ENCODE assay signal across 8 mouse cellular contexts in genomic region chr6:86594636-86595035, GRCm38 (mm10). TPM values are rescaled to one million over a fixed set of nuclear protein-coding genes. Genes with fewer than 3 reads are reported as not detected.
DNase-seq lines count a peak whose midpoint lies in the region; ATAC-seq and TF ChIP-seq lines count a peak whose summit lies in the region.

No protein-coding gene starts in this region.

- no peak for ATAC-seq in limb, embryonic 11.5 days (ENCODE audit: insufficient number of reproducible peaks, low FRiP score, low TSS enrichment, low read depth)
- no peak for ATAC-seq in midbrain, embryonic 14.5 days (ENCODE audit: low FRiP score, low TSS enrichment)

- H3K27ac ChIP-seq in hindbrain, embryonic 10.5 days, result no peak overlapping the region
- H3K27ac ChIP-seq in limb, embryonic 11.5 days (replicated peaks; ENCODE audit: low read depth, low read length), result no peak overlapping the region
- no peak overlapping the region for H3K27ac ChIP-seq in midbrain, embryonic 14.5 days (replicated peaks; ENCODE audit: low read depth, low read length)
- no peak overlapping the region for H3K27ac ChIP-seq in left cerebral cortex, adult 2 months

- H3K4me1 ChIP-seq in hindbrain, embryonic 10.5 days (replicated peaks), result peaks cover 4% of the 10 kb centered on the region; the same call in 1 of the 2 replicates
- H3K4me1 ChIP-seq in limb, embryonic 11.5 days (ENCODE audit: control insufficient read depth, insufficient read depth, low read length), result no peaks in the 10 kb centered on the region
- H3K4me1 ChIP-seq in midbrain, embryonic 14.5 days (ENCODE audit: control insufficient read depth, insufficient read depth, low read length), result no peaks in the 10 kb centered on the region

- intact Hi-C loops in left cerebral cortex, adult 2 months (cut with DNase I), result loop anchor here (5.0 kb wide), 1 partner anchor 37 kb away; no protein-coding TSS in a partner anchor

- no peak overlapping the region for H3K9ac ChIP-seq in limb, embryonic 11.5 days (ENCODE audit: low read length)
- H3K9ac ChIP-seq in midbrain, embryonic 14.5 days (replicated peaks; ENCODE audit: low read length), result no peak overlapping the region

- no peaks in the 10 kb centered on the region for H3K36me3 ChIP-seq in hindbrain, embryonic 10.5 days
- no peaks in the 10 kb centered on the region for H3K36me3 ChIP-seq in limb, embryonic 11.5 days (ENCODE audit: control insufficient read depth, insufficient read depth, low read length)
- H3K36me3 ChIP-seq in midbrain, embryonic 14.5 days (ENCODE audit: control insufficient read depth, insufficient read depth, low read length), result no peaks in the 10 kb centered on the region

- no peak overlapping the region for H3K4me2 ChIP-seq in limb, embryonic 11.5 days (ENCODE audit: low read depth, severe bottlenecking)
- H3K4me2 ChIP-seq in midbrain, embryonic 14.5 days (ENCODE audit: low read length), result peak overlapping the region; percentile 29; the same call in 1 of the 2 replicates

- TF ChIP-seq CTCF in left cerebral cortex, adult 2 months (IDR thresholded peaks at IDR 0.05), result no peak

- no peaks in the 10 kb centered on the region for H3K9me3 ChIP-seq in hindbrain, embryonic 10.5 days
- no peaks in the 10 kb centered on the region for H3K9me3 ChIP-seq in limb, embryonic 11.5 days (ENCODE audit: control insufficient read depth, low read length)
- H3K9me3 ChIP-seq in midbrain, embryonic 14.5 days (ENCODE audit: control insufficient read depth, low read length), result no peaks in the 10 kb centered on the region

- peak overlapping the region; percentile 38 for H3K4me3 ChIP-seq in hindbrain, embryonic 10.5 days
- H3K4me3 ChIP-seq in limb, embryonic 11.5 days (ENCODE audit: low read depth, low read length), result no peak overlapping the region
- H3K4me3 ChIP-seq in midbrain, embryonic 14.5 days (replicated peaks; ENCODE audit: low read depth, low read length), result no peak overlapping the region
- no peak overlapping the region for H3K4me3 ChIP-seq in left cerebral cortex, adult 2 months

- H3K27me3 ChIP-seq in hindbrain, embryonic 10.5 days (ENCODE audit: insufficient read depth, poor library complexity, severe bottlenecking), result no peaks in the 10 kb centered on the region; the same call in 1 of the 2 replicates
- H3K27me3 ChIP-seq in limb, embryonic 11.5 days (ENCODE audit: control insufficient read depth, insufficient read depth, low read length), result no peaks in the 10 kb centered on the region
- no peaks in the 10 kb centered on the region for H3K27me3 ChIP-seq in midbrain, embryonic 14.5 days (ENCODE audit: control insufficient read depth, insufficient read depth, low read length)

- WGBS in hindbrain, embryonic 10.5 days, result 17% methylated on average over 9 of the region's 9 CpGs
- 17% methylated on average over 9 of the region's 9 CpGs for WGBS in limb, embryonic 11.5 days
- 17% methylated on average over 9 of the region's 9 CpGs for WGBS in midbrain, embryonic 14.5 days

- DNase-seq in cerebellum, adult 11-12 months, result peak; percentile 40
- DNase-seq in cerebellum, postnatal 4 days (ENCODE audit: low spot score in 2 of 2), result no peak
- DNase-seq in c-Kit-negative CD71-positive TER-119-positive erythroid progenitor cells, embryonic 14.5 days (ENCODE audit: low read depth, low spot score), result peak; percentile 54
- DNase-seq in hindbrain, embryonic 10.5 days (ENCODE audit: low spot score), result peak; percentile 56
- DNase-seq in limb, embryonic 11.5 days (ENCODE audit: low spot score), result peak; percentile 59
- DNase-seq in midbrain, embryonic 14.5 days, result peak; percentile 36
- DNase-seq in right cerebral cortex, adult 2 months (ENCODE audit: low spot score in 2 of 2), result no peak
- no peak for DNase-seq in left cerebral cortex, adult 2 months (ENCODE audit: extremely low spot score in 1 of 2, low spot score in 2 of 2)

RNA-seq across cellular contexts. Expression of gene Asprv1, which starts 33.3 kb away (rescaled TPM):
- polyA plus RNA-seq in hindbrain, embryonic 10.5 days (2016; fragmentation: Nextera tagmentation; extraction: Ambion mirVana), result 0.71 TPM in 2 replicates
- 0.99 and 1.3 TPM in 2 replicates for polyA plus RNA-seq in limb, embryonic 11.5 days (2014; fragmentation: Nextera tagmentation; extraction: Ambion mirVana)
- 0.76 and 0.92 TPM in 2 replicates for polyA plus RNA-seq in midbrain, embryonic 14.5 days (2014; fragmentation: Nextera tagmentation; extraction: Ambion mirVana)
- 1 to 10 TPM; 1.8 to 2.5 TPM for total RNA-seq in left cerebral cortex, adult 2 months (2021)

Comparison
In these comparisons a context has a peak if more than half of its experiments do, and no peak if none do; other contexts are left out.
1. DNase-seq: peak in cerebellum, adult 11-12 months (single experiment), c-Kit-negative CD71-positive TER-119-positive erythroid progenitor cells, embryonic 14.5 days (single experiment), hindbrain, embryonic 10.5 days (single experiment), limb, embryonic 11.5 days (single experiment) and midbrain, embryonic 14.5 days (single experiment); none in cerebellum, postnatal 4 days (0 of 2), right cerebral cortex, adult 2 months (0 of 2) and left cerebral cortex, adult 2 months (0 of 2).